Mouse (Mus musculus) ovary, postnatal 10 days (tissue): Measurements from ENCODE around the gene Arid1b.

Experiments used
- DNase-seq: peaks from one replicate; pipeline ENCODE4 v3.0.0; 2022; ENCODE audit warnings: low spot score

Arid1b gene

GRCm38 (mm10) chr17:5021303-5022003, 27.3 kb downstream of the Arid1b start:
- no peak for DNase-seq

DNA sequence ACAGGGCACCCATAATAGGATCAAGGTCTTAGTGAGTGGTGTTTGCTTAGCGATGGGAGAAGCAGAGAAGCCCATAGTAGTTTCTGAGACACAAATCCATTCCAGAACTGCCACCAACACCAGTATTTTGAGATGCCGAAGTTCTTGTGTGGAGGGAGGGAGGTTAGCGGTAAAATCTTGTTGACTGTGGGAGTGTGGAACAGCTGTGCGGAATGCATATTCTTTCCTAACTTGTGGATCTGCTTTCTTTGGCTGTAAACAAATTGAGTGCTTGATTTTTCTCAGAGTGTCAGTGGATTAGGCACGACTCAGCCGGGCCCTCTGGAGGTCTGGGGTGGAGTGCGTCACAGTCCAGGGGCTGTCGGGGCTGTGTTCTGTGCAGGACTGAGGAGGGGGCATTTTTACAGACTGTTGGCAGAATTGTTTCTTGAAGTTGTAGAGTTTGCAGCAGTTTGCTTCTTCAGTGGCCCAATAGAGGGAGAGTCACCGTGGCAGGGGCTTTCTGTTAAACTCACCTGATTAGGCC, 27.9 kb downstream of the Arid1b start:
- no peak for DNase-seq

- no peak for DNase-seq
These were observed 29.6 kb downstream of the Arid1b start for GRCm38 (mm10) chr17:5023745-5024144.

DNA sequence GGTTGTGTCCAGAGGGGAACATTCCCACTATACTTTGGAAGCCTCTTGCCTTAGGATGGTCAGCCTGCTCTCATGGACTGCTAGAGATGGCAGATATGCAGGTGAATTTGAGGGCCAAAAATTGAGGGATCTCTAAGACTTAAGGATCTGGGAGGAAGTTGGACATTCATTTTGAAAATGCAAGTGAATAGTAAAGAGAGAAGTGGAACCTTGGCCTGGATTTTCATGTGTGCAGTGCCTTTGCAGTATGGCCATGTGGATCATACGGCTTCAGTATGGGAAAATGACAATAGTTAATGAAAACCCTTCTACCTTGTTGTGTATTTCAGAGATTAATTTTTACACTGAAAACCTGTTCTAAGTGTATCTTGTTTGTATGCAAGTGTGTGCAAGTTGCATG, 31.3 kb downstream of the Arid1b start:
- no peak for DNase-seq

- DNase-seq, result no peak
These were observed 32.4 kb downstream of the Arid1b start for GRCm38 (mm10) chr17:5026578-5026977.

DNA sequence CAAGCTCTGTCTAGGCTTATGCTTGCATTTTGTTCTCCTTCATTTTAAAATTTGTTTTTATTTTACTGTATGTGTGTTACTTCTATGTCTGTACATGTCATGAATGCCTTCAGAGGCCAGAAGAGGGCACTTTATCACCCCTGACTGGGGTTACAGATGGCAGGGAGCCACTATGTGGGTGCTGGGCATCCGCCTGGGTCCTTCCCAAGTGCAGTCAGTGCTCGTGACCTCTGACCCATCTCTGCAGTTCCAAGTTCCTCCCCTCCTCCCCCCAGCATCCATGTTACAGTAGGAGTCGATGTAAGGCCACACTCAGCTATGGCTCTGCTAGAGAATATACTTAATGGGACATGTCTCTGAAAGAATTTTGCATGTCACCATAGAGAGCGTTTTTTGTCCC, 35.0 kb downstream of the Arid1b start:
- no peak for DNase-seq

DNA sequence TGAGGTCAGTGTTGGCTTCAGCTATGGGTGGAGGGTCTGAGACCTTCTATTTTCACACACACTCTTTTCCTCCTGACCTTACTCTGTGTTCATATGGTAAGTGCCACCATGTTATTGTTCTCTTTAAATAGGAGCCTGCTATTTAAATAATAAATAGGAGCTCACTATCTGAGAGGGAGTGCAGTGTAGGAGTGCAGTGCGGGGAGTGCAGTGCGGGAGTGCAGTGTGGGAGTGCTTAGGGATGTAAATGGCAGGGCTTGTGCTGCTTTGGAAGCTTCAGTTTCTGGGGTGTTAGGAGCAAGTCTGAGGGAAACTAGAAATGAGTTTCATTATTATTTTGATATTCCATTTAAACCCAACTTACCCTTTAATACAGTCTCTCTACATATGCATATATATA, 36.2 kb downstream of the Arid1b start:
- no peak for DNase-seq

GRCm38 (mm10) chr17:5033346-5033745, 39.2 kb downstream of the Arid1b start:
- DNase-seq, result no peak

- no peak for DNase-seq
These were observed 40.1 kb downstream of the Arid1b start for GRCm38 (mm10) chr17:5034201-5034600.

DNA sequence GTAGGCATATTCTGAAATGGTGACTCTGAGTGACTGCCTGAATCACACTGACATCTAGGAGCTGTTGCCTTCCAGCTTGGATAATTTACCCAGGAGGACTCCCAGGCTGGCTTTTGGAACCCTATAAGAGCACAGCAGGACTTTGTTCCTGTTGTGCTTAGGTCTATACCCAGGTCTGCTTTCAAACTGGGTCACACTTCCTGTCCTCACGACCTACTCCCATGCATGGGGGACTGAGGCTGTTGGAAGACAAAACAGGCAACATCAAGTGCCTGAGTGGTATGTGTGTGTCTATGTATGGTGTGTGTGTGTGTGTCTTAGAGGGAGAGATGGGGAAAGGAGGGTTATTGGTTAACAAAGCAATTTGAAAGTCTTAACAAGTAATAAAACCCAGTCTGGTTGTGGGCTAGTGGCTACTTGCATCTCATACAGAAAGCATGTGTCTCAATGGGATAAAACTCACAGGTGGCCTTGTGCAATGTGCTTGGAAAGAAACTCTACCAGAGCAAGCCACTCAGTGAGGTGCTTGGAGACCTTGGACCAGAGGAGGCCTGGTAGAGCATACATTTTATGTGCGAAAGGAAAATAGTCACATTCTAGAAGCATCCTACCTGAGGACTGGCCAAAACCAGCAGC, 42.2 kb downstream of the Arid1b start:
- DNase-seq, result no peak

DNA sequence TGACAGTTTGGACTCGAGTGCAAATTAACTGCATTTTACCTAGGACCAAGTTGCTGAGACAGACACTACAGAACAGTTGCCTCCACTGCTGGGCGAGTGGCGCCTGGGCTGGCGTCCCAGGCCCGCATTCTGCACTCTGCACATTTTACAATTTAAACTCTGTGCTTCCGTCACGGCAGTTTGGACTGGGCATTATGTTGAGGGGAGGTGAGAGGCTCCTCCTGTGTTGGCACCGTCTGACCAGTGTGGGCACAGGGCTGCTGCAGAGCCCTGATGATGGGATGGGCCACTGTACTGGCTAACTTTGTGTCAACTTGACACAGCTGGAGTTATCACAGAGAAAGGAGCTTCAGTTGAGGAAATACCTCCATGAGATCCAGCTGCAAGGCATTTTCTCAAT, 43.1 kb downstream of the Arid1b start:
- no peak for DNase-seq

- DNase-seq, result no peak
These were observed 45.7 kb downstream of the Arid1b start for GRCm38 (mm10) chr17:5039826-5040225.

GRCm38 (mm10) chr17:5043871-5044270, 49.7 kb downstream of the Arid1b start:
- no peak for DNase-seq

- DNase-seq, result no peak
These were observed 51.5 kb downstream of the Arid1b start for GRCm38 (mm10) chr17:5045613-5046012.

GRCm38 (mm10) chr17:5047373-5047772, 53.2 kb downstream of the Arid1b start:
- no peak for DNase-seq

- DNase-seq, result no peak
These were observed 56.1 kb downstream of the Arid1b start for GRCm38 (mm10) chr17:5050266-5050665.

DNA sequence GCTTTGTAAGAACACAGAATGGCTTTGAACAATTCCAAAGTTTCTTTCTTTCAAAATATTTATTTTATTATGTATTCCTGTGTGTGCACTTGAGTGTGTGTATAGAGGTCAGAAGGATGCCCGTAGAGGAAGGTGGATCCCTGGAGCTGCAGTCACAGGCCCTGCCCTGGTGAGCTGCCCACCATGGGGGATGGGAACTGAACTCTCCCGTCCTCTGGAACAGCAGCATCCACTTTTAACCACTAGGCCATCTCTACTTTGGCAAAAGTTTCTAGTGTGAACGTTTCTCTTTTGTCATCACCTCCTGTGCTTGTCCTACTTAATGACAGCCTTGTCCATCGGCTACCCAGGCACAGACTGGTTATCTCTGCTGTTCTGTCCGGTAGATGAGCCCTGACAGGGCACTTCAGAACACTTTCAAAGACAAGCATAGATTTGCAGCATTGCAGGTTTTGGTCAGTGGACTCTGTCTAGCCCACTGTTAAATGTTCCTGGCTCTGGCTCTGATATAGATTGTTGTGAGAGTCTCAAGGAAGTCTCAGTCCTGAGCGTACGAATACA, 56.9 kb downstream of the Arid1b start:
- no peak for DNase-seq

DNA sequence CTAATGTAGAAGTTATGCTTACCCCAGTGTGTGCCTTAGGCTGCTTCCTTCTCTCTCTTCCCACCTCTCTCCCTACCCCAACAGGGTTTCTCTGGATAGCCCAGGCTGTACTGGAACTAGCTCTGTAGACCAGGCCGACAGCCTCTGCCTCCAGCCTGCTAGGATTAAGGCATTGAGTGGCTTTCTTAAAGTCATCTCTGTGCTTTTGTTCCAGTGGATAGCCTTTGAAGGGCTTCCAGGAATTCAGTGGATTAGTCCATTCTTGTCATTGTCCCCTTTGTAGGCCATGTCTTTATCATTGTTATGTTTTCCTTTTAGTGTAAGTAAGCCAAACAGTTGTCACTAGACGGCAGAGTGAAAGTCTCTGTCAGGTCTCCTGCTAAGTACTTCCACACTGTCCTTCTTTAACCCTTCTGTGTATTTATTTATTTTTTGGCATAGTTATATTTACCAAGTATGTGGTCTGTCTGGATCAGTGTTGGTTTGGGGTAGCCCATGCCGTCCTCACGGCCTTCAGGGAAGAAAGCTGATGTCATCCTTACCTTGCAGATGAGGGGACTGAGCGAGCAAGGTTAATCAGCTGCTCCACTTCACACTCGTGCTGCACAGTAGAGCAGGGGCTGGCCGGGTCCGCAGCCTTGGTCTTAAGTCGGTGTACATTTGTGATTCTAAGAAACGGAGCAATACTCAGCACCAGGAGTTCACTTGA, 58.1 kb downstream of the Arid1b start:
- no peak for DNase-seq

GRCm38 (mm10) chr17:5052800-5053179, 58.7 kb downstream of the Arid1b start:
- no peak for DNase-seq

- no peak for DNase-seq
These were observed 59.1 kb downstream of the Arid1b start for GRCm38 (mm10) chr17:5053201-5053600.

DNA sequence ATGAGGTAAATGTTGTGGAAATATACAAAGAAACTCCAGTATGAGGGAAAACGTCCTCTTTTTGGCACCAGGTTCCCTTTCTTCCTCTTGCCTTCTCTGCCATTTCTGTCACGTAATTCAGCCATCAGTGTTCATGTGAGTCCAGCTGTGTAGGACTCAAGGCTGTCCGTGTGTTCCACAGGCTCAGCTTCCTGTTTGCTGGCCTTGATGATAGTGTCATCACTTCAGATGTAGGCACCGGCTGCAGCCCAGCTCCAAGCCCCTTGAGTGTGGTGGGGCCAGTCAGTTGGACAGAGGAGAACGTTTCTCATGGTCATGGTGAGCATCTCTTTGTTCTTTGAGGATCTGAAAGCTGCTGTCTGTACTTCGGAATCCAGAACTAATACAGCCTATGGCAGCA, 61.3 kb downstream of the Arid1b start:
- no peak for DNase-seq

- no peak for DNase-seq
These were observed 62.5 kb downstream of the Arid1b start for GRCm38 (mm10) chr17:5056654-5057053.

DNA sequence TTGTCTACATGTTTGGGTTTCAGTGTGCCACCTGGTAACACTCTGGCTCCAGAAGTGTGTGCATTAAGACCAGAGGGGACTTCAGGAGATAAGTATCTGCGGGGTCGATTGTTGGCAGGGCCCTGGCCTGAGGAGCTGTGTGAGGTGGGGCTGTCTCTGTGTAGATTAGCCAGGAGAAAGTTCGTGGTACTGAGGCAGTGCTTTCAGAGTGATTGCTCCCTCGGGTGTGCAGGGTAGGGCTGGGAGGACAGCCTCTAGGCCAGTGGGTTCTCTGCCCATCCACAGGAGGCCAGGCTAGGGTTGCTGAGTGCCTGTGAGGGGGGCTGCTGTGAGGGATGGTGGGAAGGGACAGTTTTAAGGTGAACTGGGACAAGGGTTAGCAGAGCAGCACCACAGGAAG, 63.2 kb downstream of the Arid1b start:
- no peak for DNase-seq
